Mouse (Mus musculus) gastrocnemius, adult 8-10 months (tissue): ENCODE data around the gene Gm10277. TPM values are rescaled to one million over a fixed set of nuclear protein-coding genes. Genes with fewer than 3 reads are reported as not detected.

Source experiments
- total RNA-seq, 4 experiments: library from RNA; stranded (reverse); gene quantifications; 2 replicates each; pipeline ENCODE4 v1.2.4; 2022

Gene Gm10277
- total RNA-seq, 4 experiments from 2014 or later: not detected

Other genes starting within 250 kb of the Gm10277 start
- 10 to 100 TPM; 37.9 to 48.6 (median 40.6) TPM for gene Taok1, start 179.9 kb downstream of the Gm10277 start, total RNA-seq
- 10 to 100 TPM; 31.0 to 38.3 (median 33.6) TPM for gene Nufip2, start 101.6 kb downstream of the Gm10277 start, total RNA-seq
- not detected for gene Cryba1, start 62.5 kb downstream of the Gm10277 start, total RNA-seq
- gene Myo18a, start 24.5 kb downstream of the Gm10277 start, total RNA-seq: 100 to 1,000 TPM; 309 to 400 (median 330) TPM
- not detected for gene Pipox, start 106.3 kb upstream of the Gm10277 start, total RNA-seq
- gene Sez6, start 143.1 kb upstream of the Gm10277 start, total RNA-seq: under 1 TPM in 3 of 4 experiments, not detected in 1; 0.21 to 0.29 (median 0.24) TPM
- 10 to 100 TPM; 13.1 to 15.1 (median 13.8) TPM for gene Phf12, start 195.0 kb upstream of the Gm10277 start, total RNA-seq
- gene Dhrs13, start 244.5 kb upstream of the Gm10277 start, total RNA-seq: under 1 TPM; 0.63 to 0.99 (median 0.79) TPM